Mouse (Mus musculus): ENCODE data around the gene Dand5. TPM values are rescaled to one million over a fixed set of nuclear protein-coding genes. Genes with fewer than 3 reads are reported as not detected.

Dand5 gene
- total and polyA plus RNA-seq, 2 experiments = 1.8 to 2.0 TPM

- Histone ChIP-seq H3K4me1 (ENCODE audit: control insufficient read depth, insufficient read depth, low read length) (peaks cover 21% of the 10 kb centered on the region), H3K36me3 (ENCODE audit: control insufficient read depth, insufficient read depth, low read length) (peaks cover 33% of the 10 kb centered on the region), H3K4me3 (ENCODE audit: insufficient read depth, low read depth, low read length) (peak within 1 kb of the TSS; percentile 91), H3K79me2 (ENCODE audit: control insufficient read depth, insufficient read depth, low read length) (peaks cover 10% of the 10 kb centered on the region; the same call in 1 of the 2 replicates), H3K9ac (ENCODE audit: low read depth, low read length) (peak within 1 kb of the TSS; percentile 96), H3K27ac (replicated peaks; ENCODE audit: insufficient read depth, low read depth, low read length) (peak within 1 kb of the TSS; percentile 85), H3K27me3 (ENCODE audit: control insufficient read depth, insufficient read depth, low read length) (no peaks in the 10 kb centered on the region)
- TF ChIP-seq POLR2A (IDR thresholded peaks at IDR 0.05; ENCODE audit: extremely low read depth, insufficient read depth, low read length) (peak; percentile 99), CTCF (IDR thresholded peaks at IDR 0.05; ENCODE audit: low read depth, low read length) (0 out of 2 replicates have a peak, but pooled peaks have one; percentile 2)
- WGBS = under 1% methylated on average over 55 of the region's 55 CpGs
- DNase-seq (ENCODE audit: extremely low read depth, low read depth, low spot score) = peak; percentile 99
These were observed 24.3 kb upstream of the Dand5 start, which contains the start of gene Calr for GRCm38 (mm10) chr8:84846722-84847572. Gene Calr, minus strand, starts transcription at chr8:84846934.

- DNase-seq (ENCODE audit: extremely low read depth, low read depth, low spot score) = peak; percentile 37
- peaks cover 36% of the 10 kb centered on the region for H3K36me3 ChIP-seq (ENCODE audit: control insufficient read depth, insufficient read depth, low read length)
- peaks cover 10% of the 10 kb centered on the region; the same call in 1 of the 2 replicates for H3K79me2 ChIP-seq (ENCODE audit: control insufficient read depth, insufficient read depth, low read length)
- TF ChIP-seq CTCF (IDR thresholded peaks at IDR 0.05; ENCODE audit: low read depth, low read length) = no peak
- peaks cover 21% of the 10 kb centered on the region for H3K4me1 ChIP-seq (ENCODE audit: control insufficient read depth, insufficient read depth, low read length)
- under 1% methylated on average over 30 of the region's 30 CpGs for WGBS
- peak overlapping the region; percentile 96 for H3K9ac ChIP-seq (ENCODE audit: low read depth, low read length)
- no peaks in the 10 kb centered on the region for H3K27me3 ChIP-seq (ENCODE audit: control insufficient read depth, insufficient read depth, low read length)
- peak overlapping the region; percentile 91 for H3K4me3 ChIP-seq (ENCODE audit: insufficient read depth, low read depth, low read length)
- peak overlapping the region; percentile 85 for H3K27ac ChIP-seq (replicated peaks; ENCODE audit: insufficient read depth, low read depth, low read length)
These were observed 23.6 kb upstream of the Dand5 start for GRCm38 (mm10) chr8:84846094-84846721.

GRCm38 (mm10) chr8:84845355-84846093 is 22.9 kb upstream of the Dand5 start:
- TF ChIP-seq POLR2A (IDR thresholded peaks at IDR 0.05; ENCODE audit: extremely low read depth, insufficient read depth, low read length) (no peak), CTCF (IDR thresholded peaks at IDR 0.05; ENCODE audit: low read depth, low read length) (peak; percentile 46)
- peak; percentile 66 for DNase-seq (ENCODE audit: extremely low read depth, low read depth, low spot score)
- 5% methylated on average over 12 of the region's 12 CpGs for WGBS
- peaks cover 10% of the 10 kb centered on the region; the same call in 1 of the 2 replicates for H3K79me2 ChIP-seq (ENCODE audit: control insufficient read depth, insufficient read depth, low read length)
- H3K27me3 ChIP-seq (ENCODE audit: control insufficient read depth, insufficient read depth, low read length) = no peaks in the 10 kb centered on the region
- H3K4me1 ChIP-seq (ENCODE audit: control insufficient read depth, insufficient read depth, low read length) = peaks cover 21% of the 10 kb centered on the region
- H3K4me3 ChIP-seq (ENCODE audit: insufficient read depth, low read depth, low read length) = peak overlapping the region; percentile 91
- H3K27ac ChIP-seq (replicated peaks; ENCODE audit: insufficient read depth, low read depth, low read length) = peak overlapping the region; percentile 85
- peak overlapping the region; percentile 96 for H3K9ac ChIP-seq (ENCODE audit: low read depth, low read length)
- H3K36me3 ChIP-seq (ENCODE audit: control insufficient read depth, insufficient read depth, low read length) = peaks cover 36% of the 10 kb centered on the region

GRCm38 (mm10) chr8:84844397-84845070 is 21.9 kb upstream of the Dand5 start:
- H3K27me3 ChIP-seq (ENCODE audit: control insufficient read depth, insufficient read depth, low read length) = no peaks in the 10 kb centered on the region
- peaks cover 21% of the 10 kb centered on the region for H3K4me1 ChIP-seq (ENCODE audit: control insufficient read depth, insufficient read depth, low read length)
- H3K4me3 ChIP-seq (ENCODE audit: insufficient read depth, low read depth, low read length) = peak overlapping the region; percentile 3; the same call in 1 of the 2 replicates
- H3K9ac ChIP-seq (ENCODE audit: low read depth, low read length) = peak overlapping the region; percentile 9
- 41% methylated on average over 9 of the region's 9 CpGs for WGBS
- H3K79me2 ChIP-seq (ENCODE audit: control insufficient read depth, insufficient read depth, low read length) = peaks cover 10% of the 10 kb centered on the region; the same call in 1 of the 2 replicates
- TF ChIP-seq POLR2A (IDR thresholded peaks at IDR 0.05; ENCODE audit: extremely low read depth, insufficient read depth, low read length) = no peak
- TF ChIP-seq CTCF (IDR thresholded peaks at IDR 0.05; ENCODE audit: low read depth, low read length) = no peak
- peaks cover 36% of the 10 kb centered on the region for H3K36me3 ChIP-seq (ENCODE audit: control insufficient read depth, insufficient read depth, low read length)
- DNase-seq (ENCODE audit: extremely low read depth, low read depth, low spot score) = peak; percentile 48
- no peak overlapping the region for H3K27ac ChIP-seq (replicated peaks; ENCODE audit: insufficient read depth, low read depth, low read length)

- H3K27me3 ChIP-seq (ENCODE audit: control insufficient read depth, insufficient read depth, low read length) = no peaks in the 10 kb centered on the region
- no peak overlapping the region for H3K4me3 ChIP-seq (ENCODE audit: insufficient read depth, low read depth, low read length)
- TF ChIP-seq CTCF (IDR thresholded peaks at IDR 0.05; ENCODE audit: low read depth, low read length) (no peak), POLR2A (IDR thresholded peaks at IDR 0.05; ENCODE audit: extremely low read depth, insufficient read depth, low read length) (no peak)
- 20% methylated on average over 1 of the region's 1 CpGs for WGBS
- H3K36me3 ChIP-seq (ENCODE audit: control insufficient read depth, insufficient read depth, low read length) = peaks cover 43% of the 10 kb centered on the region
- peak; percentile 43 for DNase-seq (ENCODE audit: extremely low read depth, low read depth, low spot score)
- H3K27ac ChIP-seq (replicated peaks; ENCODE audit: insufficient read depth, low read depth, low read length) = no peak overlapping the region
- peaks cover 9% of the 10 kb centered on the region; the same call in 1 of the 2 replicates for H3K79me2 ChIP-seq (ENCODE audit: control insufficient read depth, insufficient read depth, low read length)
- peaks cover 14% of the 10 kb centered on the region for H3K4me1 ChIP-seq (ENCODE audit: control insufficient read depth, insufficient read depth, low read length)
- H3K9ac ChIP-seq (ENCODE audit: low read depth, low read length) = no peak overlapping the region
These were observed 18.9 kb upstream of the Dand5 start for GRCm38 (mm10) chr8:84841514-84841913.

Data from liver, adult 2 months (tissue).